In genomic region chr17:54753396-54753994, GRCm38 (mm10) we compare ENCODE assay signal across 10 mouse cellular contexts.
DNase-seq lines count a peak whose midpoint lies in the region; ATAC-seq and TF ChIP-seq lines count a peak whose summit lies in the region.
"Had no signal": no experiment of that assay in that cellular context is flagged by ENCODE, and none has a peak within 500 bp of the region (broad histone marks: within the 10 kb centered on the region; RNA-seq: fewer than 3 reads in every experiment).

No protein-coding gene starts in this region.

- peak; percentile 60; the same call in 1 of the 2 replicates for ATAC-seq in lung, embryonic 14.5 days (ENCODE audit: insufficient read depth)
- ATAC-seq in forebrain, embryonic 12.5 days (ENCODE audit: low FRiP score), result 0 out of 2 replicates have a peak, but pooled peaks have one; percentile 44
- ATAC-seq in intestine, embryonic 16.5 days, result peak; percentile 79

- intact Hi-C loops in gastrocnemius, postnatal 14 days (cut with DNase I; ENCODE audit: low total_unique reads), result no loop called here

- H3K9ac ChIP-seq in lung, embryonic 14.5 days, result no peak overlapping the region
- H3K9ac ChIP-seq in forebrain, embryonic 12.5 days, result no peak overlapping the region
- H3K9ac ChIP-seq in intestine, embryonic 16.5 days (ENCODE audit: low read depth, low read length), result no peak overlapping the region

- no peaks in the 10 kb centered on the region for H3K27me3 ChIP-seq in lung, embryonic 14.5 days (ENCODE audit: insufficient read depth, low read length)
- H3K27me3 ChIP-seq in forebrain, embryonic 12.5 days, result no peaks in the 10 kb centered on the region
- H3K27me3 ChIP-seq in intestine, embryonic 16.5 days (replicated peaks; ENCODE audit: control insufficient read depth, insufficient read depth, low read length), result no peaks in the 10 kb centered on the region

- no peak for TF ChIP-seq CTCF in lung, embryonic 14.5 days (IDR thresholded peaks at IDR 0.05; ENCODE audit: low read depth)
- TF ChIP-seq CTCF in lung, adult 2 months (IDR thresholded peaks at IDR 0.05; ENCODE audit: insufficient read depth, low read length), result no peak

- no peak overlapping the region for H3K4me3 ChIP-seq in lung, embryonic 14.5 days (ENCODE audit: low read depth, low read length)
- H3K4me3 ChIP-seq in lung, adult 2 months (replicated peaks; ENCODE audit: extremely low read depth, low read depth, low read length), result no peak overlapping the region
- no peak overlapping the region for H3K4me3 ChIP-seq in forebrain, embryonic 12.5 days (replicated peaks)
- H3K4me3 ChIP-seq in intestine, embryonic 16.5 days (ENCODE audit: low read length), result no peak overlapping the region

- no peaks in the 10 kb centered on the region for H3K4me1 ChIP-seq in lung, embryonic 14.5 days (ENCODE audit: insufficient read depth)
- no peaks in the 10 kb centered on the region for H3K4me1 ChIP-seq in lung, adult 2 months (ENCODE audit: control insufficient read depth, insufficient read depth, low read length)
- peaks cover 6% of the 10 kb centered on the region; the same call in 1 of the 2 replicates for H3K4me1 ChIP-seq in forebrain, embryonic 12.5 days
- H3K4me1 ChIP-seq in intestine, embryonic 16.5 days (ENCODE audit: control insufficient read depth, insufficient read depth, low read length), result no peaks in the 10 kb centered on the region

- H3K4me2 ChIP-seq in lung, embryonic 14.5 days, result no peak overlapping the region
- H3K4me2 ChIP-seq in forebrain, embryonic 12.5 days, result no peak overlapping the region
- H3K4me2 ChIP-seq in intestine, embryonic 16.5 days (ENCODE audit: low read depth, low read length), result no peak overlapping the region

- 27% methylated on average over 2 of the region's 2 CpGs for WGBS in lung, embryonic 14.5 days
- WGBS in lung, adult 2 months, result 23% methylated on average over 2 of the region's 2 CpGs
- WGBS in forebrain, embryonic 12.5 days, result 31% methylated on average over 2 of the region's 2 CpGs
- WGBS in intestine, embryonic 16.5 days, result 40% methylated on average over 2 of the region's 2 CpGs

- H3K27ac ChIP-seq in lung, embryonic 14.5 days (ENCODE audit: low read depth), result no peak overlapping the region
- H3K27ac ChIP-seq in forebrain, embryonic 12.5 days, result no peak overlapping the region
- no peak overlapping the region for H3K27ac ChIP-seq in intestine, embryonic 16.5 days (ENCODE audit: low read length)

- TF ChIP-seq POLR2A in lung, adult 2 months (IDR thresholded peaks at IDR 0.05; ENCODE audit: borderline replicate concordance, extremely low read depth, low read depth, low read length), result no peak

- H3K36me3 ChIP-seq in lung, embryonic 14.5 days (ENCODE audit: insufficient read depth), result no peaks in the 10 kb centered on the region
- H3K36me3 ChIP-seq in forebrain, embryonic 12.5 days (replicated peaks), result no peaks in the 10 kb centered on the region
- H3K36me3 ChIP-seq in intestine, embryonic 16.5 days (ENCODE audit: control insufficient read depth, insufficient read depth, low read length), result no peaks in the 10 kb centered on the region

- no peaks in the 10 kb centered on the region for H3K9me3 ChIP-seq in lung, embryonic 14.5 days (ENCODE audit: low read depth, low read length)
- no peaks in the 10 kb centered on the region for H3K9me3 ChIP-seq in forebrain, embryonic 12.5 days
- no peaks in the 10 kb centered on the region for H3K9me3 ChIP-seq in intestine, embryonic 16.5 days (ENCODE audit: control insufficient read depth, low read length)

- DNase-seq in gastrocnemius, adult 18-20 months (ENCODE audit: low spot score), result peak; percentile 2
- DNase-seq in gastrocnemius, postnatal 14 days, result no peak
- peak; percentile 57 for DNase-seq in lung, embryonic 14.5 days
- DNase-seq in lung, adult 2 months, result no peak
- no peak for DNase-seq in thymus, postnatal 4 days
- no peak for DNase-seq in adrenal gland, adult 8-10 months
- DNase-seq: cerebellum, adult 9-10 months; right cerebral cortex, postnatal 4 days had no signal

Comparison
In these comparisons a context has a peak if more than half of its experiments do, and no peak if none do; other contexts are left out.
1. DNase-seq: peak in gastrocnemius, adult 18-20 months (single experiment) and lung, embryonic 14.5 days (single experiment); none in gastrocnemius, postnatal 14 days (single experiment), lung, adult 2 months (single experiment), thymus, postnatal 4 days (single experiment) and adrenal gland, adult 8-10 months (single experiment).
2. Peak in every context shown above with its lines, with median percentiles within 50 percentile points of each other: ATAC-seq.